28 mouse cellular contexts compared by ENCODE assay signal in the genomic region with DNA sequence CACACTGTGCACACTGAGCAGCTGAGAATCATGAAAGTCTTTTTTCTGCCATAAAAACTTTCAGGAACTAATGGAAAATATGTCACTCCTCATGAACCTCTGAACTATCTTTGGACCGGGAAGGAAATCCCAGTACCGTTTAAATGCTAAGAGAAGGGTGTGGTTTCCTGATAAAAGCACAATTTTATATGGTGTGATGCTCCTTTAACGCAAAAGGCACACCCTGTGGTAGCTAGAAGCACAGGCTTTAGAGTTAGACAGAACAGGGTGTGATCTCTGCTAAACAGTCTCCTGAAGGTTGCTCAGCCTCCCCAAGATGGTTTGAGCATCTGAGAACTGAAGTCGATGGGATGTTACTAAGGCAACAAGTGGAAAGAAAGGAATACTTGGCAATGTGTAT. TPM values are rescaled to one million over a fixed set of nuclear protein-coding genes. Genes with fewer than 3 reads are reported as not detected.
DNase-seq lines count a peak whose midpoint lies in the region; ATAC-seq and TF ChIP-seq lines count a peak whose summit lies in the region.
"Had no signal": no experiment of that assay in that cellular context is flagged by ENCODE, and none has a peak within 500 bp of the region (broad histone marks: within the 10 kb centered on the region; RNA-seq: fewer than 3 reads in every experiment).

No protein-coding gene starts in this region.

- WGBS in heart, postnatal 0 days, result 41% methylated on average over 4 of the region's 4 CpGs
- 59% methylated on average over 4 of the region's 4 CpGs for WGBS in kidney, embryonic 16.5 days

- DNase-seq in gastrocnemius, adult 2 months, result no peak
- no peak for DNase-seq in gastrocnemius, postnatal 4 days (ENCODE audit: low spot score in 2 of 2)
- no peak for DNase-seq in heart, postnatal 0 days (ENCODE audit: low spot score)
- no peak for DNase-seq in heart, postnatal 4 days
- DNase-seq in kidney, postnatal 14 days, result peak; percentile 34
- DNase-seq: adrenal gland, postnatal 10 days; cerebellum, adult 11 months; cerebellum, adult 9-10 months; cerebellum, postnatal 36 days; gastrocnemius, postnatal 25 days; right cerebral cortex, postnatal 25 days had no signal

- TF ChIP-seq EP300 in heart, postnatal 0 days (IDR thresholded peaks at IDR 0.05; ENCODE audit: low read depth), result peak; percentile 49; the same call in 1 of the 2 replicates

- TF ChIP-seq CTCF in gastrocnemius, adult 2 months (IDR thresholded peaks at IDR 0.05), result no peak
- no peak for TF ChIP-seq CTCF in heart, postnatal 0 days (IDR thresholded peaks at IDR 0.05; ENCODE audit: low read depth)

- no peak overlapping the region for H3K9ac ChIP-seq in heart, postnatal 0 days (replicated peaks; ENCODE audit: low read depth, low read length)
- no peak overlapping the region for H3K9ac ChIP-seq in kidney, embryonic 16.5 days (replicated peaks; ENCODE audit: low read length)
- H3K9ac ChIP-seq: hindbrain, embryonic 12.5 days; intestine, embryonic 15.5 days; limb, embryonic 12.5 days; liver, embryonic 15.5 days; lung, embryonic 15.5 days; stomach, embryonic 15.5 days had no signal

- H3K4me1 ChIP-seq in heart, postnatal 0 days (ENCODE audit: control insufficient read depth, insufficient read depth), result peaks cover 18% of the 10 kb centered on the region
- peaks cover 27% of the 10 kb centered on the region for H3K4me1 ChIP-seq in kidney, embryonic 16.5 days (ENCODE audit: insufficient read depth, low read length)

- intact Hi-C loops in gastrocnemius, adult 2 months (cut with DNase I), result no loop called here

- no peak overlapping the region for H3K4me2 ChIP-seq in heart, postnatal 0 days (ENCODE audit: low read depth, low read length)
- no peak overlapping the region for H3K4me2 ChIP-seq in kidney, embryonic 16.5 days (replicated peaks; ENCODE audit: low read depth, low read length)
- H3K4me2 ChIP-seq: hindbrain, embryonic 12.5 days; intestine, embryonic 15.5 days; limb, embryonic 12.5 days; liver, embryonic 15.5 days; lung, embryonic 15.5 days; midbrain, embryonic 11.5 days; stomach, embryonic 15.5 days had no signal

- H3K27ac ChIP-seq in gastrocnemius, adult 2 months, result peak overlapping the region; percentile 56
- H3K27ac ChIP-seq in heart, postnatal 0 days (ENCODE audit: low read depth), result no peak overlapping the region; the same call in 1 of the 2 replicates
- H3K27ac ChIP-seq in kidney, embryonic 16.5 days (ENCODE audit: low read length), result no peak overlapping the region
- H3K27ac ChIP-seq: heart, embryonic 10.5 days; hindbrain, embryonic 12.5 days; hindbrain, postnatal 0 days; intestine, embryonic 15.5 days; layer of hippocampus, adult 2 months; left cerebral cortex, adult 2 months; limb, embryonic 12.5 days; liver, embryonic 15.5 days; lung, embryonic 15.5 days; stomach, embryonic 15.5 days had no signal

- H3K36me3 ChIP-seq in heart, postnatal 0 days (replicated peaks; ENCODE audit: control insufficient read depth, insufficient read depth, low read length), result no peaks in the 10 kb centered on the region
- no peaks in the 10 kb centered on the region for H3K36me3 ChIP-seq in kidney, embryonic 16.5 days (ENCODE audit: insufficient read depth, low read length)
- H3K36me3 ChIP-seq: heart, embryonic 10.5 days; hindbrain, embryonic 12.5 days; intestine, embryonic 15.5 days; limb, embryonic 12.5 days; liver, embryonic 15.5 days; lung, embryonic 15.5 days; stomach, embryonic 15.5 days had no signal

- H3K4me3 ChIP-seq in gastrocnemius, adult 2 months, result no peak overlapping the region
- no peak overlapping the region for H3K4me3 ChIP-seq in heart, postnatal 0 days (ENCODE audit: low read depth, low read length)
- no peak overlapping the region for H3K4me3 ChIP-seq in kidney, embryonic 16.5 days (ENCODE audit: low read length)
- H3K4me3 ChIP-seq: heart, embryonic 10.5 days; hindbrain, embryonic 12.5 days; intestine, embryonic 15.5 days; layer of hippocampus, adult 2 months; left cerebral cortex, adult 2 months; limb, embryonic 12.5 days; liver, embryonic 15.5 days; lung, embryonic 15.5 days; stomach, embryonic 15.5 days had no signal

- peak; percentile 12; the same call in 1 of the 2 replicates for ATAC-seq in heart, postnatal 0 days (ENCODE audit: insufficient read depth, low read depth)
- no peak for ATAC-seq in kidney, embryonic 16.5 days (ENCODE audit: low FRiP score, low TSS enrichment)
- ATAC-seq in megakaryocyte-erythroid progenitor cell, adult 5-6 weeks (replicated peaks; ENCODE audit: low FRiP score, low TSS enrichment, poor library complexity, severe bottlenecking), result peak; percentile 42; the same call in 1 of the 2 replicates
- ATAC-seq: forebrain, embryonic 14.5 days; hindbrain, postnatal 0 days; intestine, embryonic 15.5 days; midbrain, embryonic 16.5 days; Patski had no signal

- H3K27me3 ChIP-seq in heart, postnatal 0 days (ENCODE audit: control insufficient read depth, insufficient read depth, low read length), result no peaks in the 10 kb centered on the region
- H3K27me3 ChIP-seq in kidney, embryonic 16.5 days (ENCODE audit: insufficient read depth, low read length), result no peaks in the 10 kb centered on the region
- H3K27me3 ChIP-seq: CH12.LX; hindbrain, embryonic 12.5 days; intestine, embryonic 15.5 days; limb, embryonic 12.5 days; liver, embryonic 15.5 days; lung, embryonic 15.5 days; Patski; stomach, embryonic 15.5 days had no signal

- no peaks in the 10 kb centered on the region for H3K9me3 ChIP-seq in heart, postnatal 0 days (replicated peaks; ENCODE audit: control insufficient read depth, low read length)
- H3K9me3 ChIP-seq in kidney, embryonic 16.5 days (ENCODE audit: low read length), result peaks cover 3% of the 10 kb centered on the region; the same call in 1 of the 2 replicates
- H3K9me3 ChIP-seq: heart, embryonic 10.5 days; hindbrain, embryonic 12.5 days; intestine, embryonic 15.5 days; limb, embryonic 12.5 days; liver, embryonic 15.5 days; lung, embryonic 15.5 days; stomach, embryonic 15.5 days had no signal

RNA-seq across cellular contexts. Expression of a gene that starts 58.6 kb away (rescaled TPM):
- total RNA-seq in gastrocnemius, adult 2 months (2021), result 10 to 100 TPM; 45.6 to 62.4 TPM
- 10 to 100 TPM; 35.9 to 43.5 TPM for total RNA-seq in gastrocnemius, postnatal 4 days (2021)
- total RNA-seq in heart, postnatal 0 days (2014; rRNA removed; ENCODE audit: low replicate concordance), result 17.6 and 21.2 TPM in 2 replicates
- 3.3 and 4.1 TPM in 2 replicates for polyA plus RNA-seq in heart, postnatal 0 days (2015; fragmentation: Nextera tagmentation; extraction: Ambion mirVana)
- total RNA-seq in heart, postnatal 4 days (2021), result 10 to 100 TPM; 21.1 to 21.5 TPM
- 2.8 and 3.0 TPM in 2 replicates for polyA plus RNA-seq in kidney, embryonic 16.5 days (2015; fragmentation: Nextera tagmentation; extraction: Ambion mirVana)
- 9.7 and 16.2 TPM in 2 replicates for total RNA-seq in megakaryocyte-erythroid progenitor cell, adult 5-6 weeks (2014; fragmentation: Nextera tagmentation)
- total RNA-seq in megakaryocyte-erythroid progenitor cell, adult 5-6 weeks (2017), result 17.3 and 18.7 TPM in 2 replicates
